Comparison of ENCODE assay signal across 13 mouse cellular contexts in the genomic region with DNA sequence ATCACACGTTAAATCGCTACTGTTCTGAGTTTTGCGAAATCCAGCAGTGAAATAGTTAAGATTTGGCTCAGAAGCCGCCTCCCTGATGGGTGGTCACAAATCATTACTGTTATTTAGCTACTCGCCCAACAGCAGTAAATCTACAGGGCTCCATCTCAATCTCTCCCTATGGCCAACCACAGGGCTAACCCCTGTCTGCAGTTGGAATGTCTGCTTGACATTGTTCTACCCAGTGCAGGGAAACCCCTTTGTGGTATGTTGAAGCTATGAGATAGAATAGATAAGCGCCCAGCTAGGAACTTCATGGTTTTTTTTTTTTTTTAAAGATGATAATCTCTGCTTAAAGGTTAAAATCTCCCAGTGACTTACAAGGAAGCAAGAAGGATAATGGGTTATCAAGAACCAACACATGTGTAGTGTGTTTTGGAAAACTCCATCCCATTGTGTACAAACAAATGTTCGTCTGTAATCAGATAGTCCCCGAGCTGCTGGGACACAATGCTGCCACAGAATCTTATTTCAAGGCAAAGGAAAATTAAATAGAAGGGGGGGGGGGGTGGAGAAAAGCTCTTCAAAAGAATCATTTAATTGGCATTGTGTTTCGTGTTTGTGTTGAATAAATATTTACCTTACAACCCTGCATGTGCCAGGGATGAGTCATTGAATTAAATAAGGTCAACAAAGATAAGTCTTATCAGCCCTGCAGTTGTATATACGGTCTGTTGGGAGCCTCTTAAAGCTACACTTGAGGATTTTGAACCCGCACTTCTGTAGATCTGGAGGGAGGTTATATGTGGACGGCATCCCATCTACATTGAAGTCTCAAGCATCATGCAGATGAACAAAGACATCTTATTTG. TPM values are rescaled to one million over a fixed set of nuclear protein-coding genes. Genes with fewer than 3 reads are reported as not detected.
A peak's percentile ranks its signal among the peaks of the same experiment; 100 is the strongest.
DNase-seq lines count a peak whose midpoint lies in the region; ATAC-seq lines count a peak whose summit lies in the region.
"Had no signal": no experiment of that assay in that cellular context is flagged by ENCODE, and none has a peak within 500 bp of the region (broad histone marks: within the 10 kb centered on the region; RNA-seq: fewer than 3 reads in every experiment).

No protein-coding gene starts in this region.

- peaks cover 4% of the 10 kb centered on the region; the same call in 1 of the 2 replicates for H3K4me1 ChIP-seq in kidney, embryonic 14.5 days (ENCODE audit: control insufficient read depth, insufficient read depth, low read length)
- H3K4me1 ChIP-seq in liver, embryonic 15.5 days (replicated peaks) = peaks cover 24% of the 10 kb centered on the region
- H3K4me1 ChIP-seq: forebrain, embryonic 13.5 days had no signal

- H3K36me3 ChIP-seq in kidney, embryonic 14.5 days (ENCODE audit: control insufficient read depth, insufficient read depth, low read length) = no peaks in the 10 kb centered on the region
- H3K36me3 ChIP-seq in liver, embryonic 15.5 days (replicated peaks) = no peaks in the 10 kb centered on the region
- H3K36me3 ChIP-seq: heart, embryonic 10.5 days; hindbrain, embryonic 10.5 days had no signal

- WGBS in kidney, embryonic 14.5 days = 56% methylated on average over 12 of the region's 12 CpGs
- 27% methylated on average over 12 of the region's 12 CpGs for WGBS in liver, embryonic 15.5 days (ENCODE audit: insufficient replicate concordance)

- no peak overlapping the region for H3K4me2 ChIP-seq in kidney, embryonic 14.5 days (replicated peaks; ENCODE audit: low read depth, low read length)
- peak overlapping the region; percentile 38 for H3K4me2 ChIP-seq in liver, embryonic 15.5 days
- H3K4me2 ChIP-seq: forebrain, embryonic 13.5 days had no signal

- H3K27ac ChIP-seq in kidney, embryonic 14.5 days (ENCODE audit: low read depth, low read length) = no peak overlapping the region
- H3K27ac ChIP-seq in liver, embryonic 15.5 days (replicated peaks) = 0 out of 2 replicates have a peak overlapping the region, but pooled peaks have one; percentile 30
- H3K27ac ChIP-seq: forebrain, embryonic 13.5 days; heart, embryonic 10.5 days; hindbrain, embryonic 10.5 days had no signal

- peak; percentile 53; the same call in 1 of the 2 replicates for ATAC-seq in kidney, embryonic 14.5 days (ENCODE audit: low FRiP score, low TSS enrichment)
- peak; percentile 91 for ATAC-seq in liver, embryonic 15.5 days (ENCODE audit: insufficient read depth)
- peak; percentile 90 for ATAC-seq in megakaryocyte-erythroid progenitor cell, adult 5-6 weeks (replicated peaks; ENCODE audit: low FRiP score, low TSS enrichment, poor library complexity, severe bottlenecking)
- ATAC-seq: forebrain, embryonic 13.5 days had no signal

- DNase-seq in kidney, postnatal 36 days = no peak
- peak; percentile 74 for DNase-seq in c-Kit-positive CD71-positive TER-119-positive erythroid progenitor cells, embryonic 14.5 days (ENCODE audit: low spot score)
- no peak for DNase-seq in right cerebral cortex, adult 2 months (ENCODE audit: low spot score in 2 of 2)
- no peak for DNase-seq in urinary bladder, postnatal 14 days (ENCODE audit: low spot score)
- DNase-seq: B cell, adult 2 months; midbrain, embryonic 14.5 days; thymus, postnatal 36 days had no signal

- H3K27me3 ChIP-seq in kidney, embryonic 14.5 days (ENCODE audit: control insufficient read depth, insufficient read depth, low read length) = no peaks in the 10 kb centered on the region
- H3K27me3 ChIP-seq in liver, embryonic 15.5 days = 0 out of 2 replicates have a peak, but pooled peaks cover 3% of the 10 kb centered on the region
- H3K27me3 ChIP-seq: forebrain, embryonic 13.5 days had no signal

- H3K4me3 ChIP-seq in kidney, embryonic 14.5 days (ENCODE audit: low read length) = no peak overlapping the region
- H3K4me3 ChIP-seq in liver, embryonic 15.5 days (replicated peaks) = no peak overlapping the region
- H3K4me3 ChIP-seq: forebrain, embryonic 13.5 days; heart, embryonic 10.5 days; hindbrain, embryonic 10.5 days had no signal

- H3K9me3 ChIP-seq in kidney, embryonic 14.5 days (ENCODE audit: control insufficient read depth, low read length) = no peaks in the 10 kb centered on the region
- no peaks in the 10 kb centered on the region for H3K9me3 ChIP-seq in liver, embryonic 15.5 days (replicated peaks)
- H3K9me3 ChIP-seq: forebrain, embryonic 13.5 days; heart, embryonic 10.5 days; hindbrain, embryonic 10.5 days had no signal

- H3K9ac ChIP-seq in kidney, embryonic 14.5 days (ENCODE audit: low read depth, low read length) = no peak overlapping the region
- H3K9ac ChIP-seq in liver, embryonic 15.5 days = no peak overlapping the region
- H3K9ac ChIP-seq: forebrain, embryonic 13.5 days had no signal

RNA-seq across cellular contexts. Expression of gene Adgrf5, which starts 35.4 kb away (rescaled TPM):
- polyA plus RNA-seq in kidney, embryonic 14.5 days (2014; fragmentation: Nextera tagmentation; extraction: Ambion mirVana) = 6.1 and 16.2 TPM in 2 replicates
- polyA plus RNA-seq in liver, embryonic 15.5 days (2015; fragmentation: Nextera tagmentation; extraction: Ambion mirVana) = 2.6 and 3.0 TPM in 2 replicates
- total RNA-seq in megakaryocyte-erythroid progenitor cell, adult 5-6 weeks (2014; fragmentation: Nextera tagmentation) = not detected in 2 replicates
- total RNA-seq in megakaryocyte-erythroid progenitor cell, adult 5-6 weeks (2017) = 0.08 TPM in 1 of 2 replicates, not detected in the other
